Mouse (Mus musculus) spleen, postnatal 10 days (tissue): ENCODE data around the gene Vav2.

ENCODE experiments used
- DNase-seq, 2 experiments: peaks; one replicate each; pipeline ENCODE4 v3.0.0; 2021 to 2022; ENCODE audit warnings: low spot score in 2 of 2

The Vav2 gene

GRCm38 (mm10) chr2:27441767-27442707, 15.2 kb upstream of the Vav2 start, which contains the start of gene Brd3os:
Gene Brd3os, plus strand, starts transcription at chr2:27442324.
- peak; percentile 60 to 87 for DNase-seq

- peak in 1 of 2 experiments; percentile 77 for DNase-seq
These were observed 11.4 kb upstream of the Vav2 start for GRCm38 (mm10) chr2:27438281-27438680.

- no peak for DNase-seq
These were observed 11.0 kb upstream of the Vav2 start for GRCm38 (mm10) chr2:27437876-27438275.

- DNase-seq, result no peak
These were observed 5.8 kb upstream of the Vav2 start for GRCm38 (mm10) chr2:27432599-27432998.

- no peak for DNase-seq
These were observed 3.8 kb upstream of the Vav2 start for GRCm38 (mm10) chr2:27430621-27431020.

- DNase-seq, result peak; percentile 78 to 88
These were observed 1.2 kb upstream of the Vav2 start for GRCm38 (mm10) chr2:27428071-27428470.

- no peak for DNase-seq
These were observed 403 bp downstream of the Vav2 start for GRCm38 (mm10) chr2:27426406-27426854.

GRCm38 (mm10) chr2:27425751-27426405, 955 bp downstream of the Vav2 start:
- DNase-seq, result peak in 1 of 2 experiments; percentile 49

- DNase-seq, result no peak
These were observed 1.6 kb downstream of the Vav2 start for GRCm38 (mm10) chr2:27425161-27425611.

- no peak for DNase-seq
These were observed 3.2 kb downstream of the Vav2 start for GRCm38 (mm10) chr2:27423596-27423995.

- no peak for DNase-seq
These were observed 5.4 kb downstream of the Vav2 start for GRCm38 (mm10) chr2:27421293-27422068.

- DNase-seq, result no peak
These were observed 8.2 kb downstream of the Vav2 start for GRCm38 (mm10) chr2:27418577-27419070.

- no peak for DNase-seq
These were observed 9.1 kb downstream of the Vav2 start for GRCm38 (mm10) chr2:27417648-27418153.

- DNase-seq, result no peak
These were observed 10.4 kb downstream of the Vav2 start for GRCm38 (mm10) chr2:27416425-27416824.

GRCm38 (mm10) chr2:27415060-27415783, 11.6 kb downstream of the Vav2 start:
- peak in 1 of 2 experiments; percentile 55 for DNase-seq

- DNase-seq, result no peak
These were observed 12.7 kb downstream of the Vav2 start for GRCm38 (mm10) chr2:27413936-27414657.

GRCm38 (mm10) chr2:27413582-27413935, 13.3 kb downstream of the Vav2 start:
- no peak for DNase-seq

- DNase-seq, result no peak
These were observed 14.5 kb downstream of the Vav2 start for GRCm38 (mm10) chr2:27412245-27412800.

- peak in 1 of 2 experiments; percentile 62 for DNase-seq
These were observed 15.1 kb downstream of the Vav2 start for GRCm38 (mm10) chr2:27411688-27412174.
